Mouse (Mus musculus): ENCODE data around the gene Foxn3.

Gene Foxn3

DNA sequence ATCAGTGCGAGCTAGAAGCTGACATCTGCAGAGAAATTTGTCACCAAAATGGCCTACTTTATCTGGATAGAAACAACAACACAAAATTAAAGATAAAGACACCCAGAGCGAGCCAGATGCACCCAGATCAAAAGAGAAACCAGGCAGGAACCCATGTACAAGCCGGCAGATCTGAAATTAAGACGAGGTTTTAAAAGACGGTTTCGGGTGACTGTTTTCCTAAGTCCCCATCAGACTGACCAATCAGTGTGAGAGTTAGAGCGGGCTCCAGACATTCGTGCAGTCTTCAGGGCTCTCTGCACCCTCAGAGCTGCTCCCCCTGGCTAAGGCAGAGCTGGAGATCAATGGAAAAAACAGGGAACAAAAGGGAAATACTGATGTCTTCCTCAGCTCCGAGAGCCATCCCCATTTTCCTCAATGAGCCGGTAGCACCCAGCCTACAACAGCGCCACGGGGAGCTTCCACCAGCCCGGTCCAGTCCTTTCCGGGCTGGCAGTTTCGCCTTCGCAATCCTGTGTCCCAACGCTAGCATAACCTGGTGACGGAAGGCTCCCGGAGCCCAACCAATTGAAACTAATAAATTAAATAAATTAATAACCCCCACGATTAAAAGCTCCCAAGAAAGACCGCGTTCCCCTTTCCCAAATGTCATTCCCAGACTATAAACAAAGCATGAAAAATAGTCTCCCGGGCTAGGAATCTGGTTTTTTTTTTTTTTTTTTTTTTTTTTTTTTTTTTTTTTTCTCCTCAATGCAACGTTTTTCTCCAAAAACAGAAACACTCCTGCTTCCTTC, 1.1 kb downstream of the Foxn3 start:
- DNase-seq: peak; percentile 98

DNA sequence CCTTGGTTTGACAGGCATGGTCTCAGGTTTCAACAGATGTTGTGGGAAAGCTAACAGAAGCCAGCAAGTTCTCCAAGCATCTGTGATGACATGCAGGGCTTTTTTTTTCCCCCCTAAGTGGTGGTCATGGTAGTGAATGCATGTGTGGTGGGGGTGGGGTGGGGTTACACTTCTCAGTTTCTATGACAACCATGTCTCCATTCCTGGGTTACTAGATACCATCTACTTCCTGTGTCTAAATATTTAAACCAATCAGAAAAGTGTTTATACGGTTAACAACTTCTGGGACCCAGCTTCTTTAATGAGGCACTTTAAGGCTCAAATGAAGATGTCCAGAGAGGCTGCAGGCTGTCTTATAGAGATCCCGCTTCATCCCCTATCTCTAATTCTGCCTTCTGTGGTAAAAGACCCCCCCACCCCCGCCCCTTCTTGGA, 2.0 kb downstream of the Foxn3 start:
- DNase-seq: peak; percentile 92

DNA sequence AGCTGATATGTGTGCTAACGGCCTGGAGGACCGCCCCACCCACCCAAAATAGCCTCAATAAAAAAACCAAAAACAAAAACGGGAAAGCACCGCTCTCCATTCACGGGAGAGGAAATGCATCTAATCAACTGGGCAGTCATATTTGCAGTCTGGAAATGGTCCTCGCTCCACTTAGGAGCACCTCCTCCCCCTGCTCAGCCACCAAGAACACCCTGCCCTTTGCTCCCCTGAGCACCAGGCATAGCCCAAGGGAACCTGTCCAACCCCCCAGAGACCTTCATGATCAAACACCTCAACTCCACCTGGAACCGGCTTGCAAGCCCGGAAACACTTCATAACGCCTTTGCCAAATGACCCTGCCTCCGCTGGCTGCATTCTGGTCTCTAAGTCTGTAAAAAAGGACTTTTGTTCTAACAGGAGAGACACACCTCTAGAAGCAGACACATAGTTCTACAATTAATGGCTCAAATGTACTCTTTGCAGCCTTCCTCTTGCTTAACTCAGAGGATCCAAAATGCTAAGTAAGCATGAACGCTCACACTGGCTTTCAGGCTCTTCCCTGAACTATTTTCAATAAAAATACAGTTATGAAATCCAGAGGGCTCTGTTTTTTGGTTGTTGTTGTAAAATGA, 2.6 kb downstream of the Foxn3 start:
- peak; percentile 97 for DNase-seq

DNA sequence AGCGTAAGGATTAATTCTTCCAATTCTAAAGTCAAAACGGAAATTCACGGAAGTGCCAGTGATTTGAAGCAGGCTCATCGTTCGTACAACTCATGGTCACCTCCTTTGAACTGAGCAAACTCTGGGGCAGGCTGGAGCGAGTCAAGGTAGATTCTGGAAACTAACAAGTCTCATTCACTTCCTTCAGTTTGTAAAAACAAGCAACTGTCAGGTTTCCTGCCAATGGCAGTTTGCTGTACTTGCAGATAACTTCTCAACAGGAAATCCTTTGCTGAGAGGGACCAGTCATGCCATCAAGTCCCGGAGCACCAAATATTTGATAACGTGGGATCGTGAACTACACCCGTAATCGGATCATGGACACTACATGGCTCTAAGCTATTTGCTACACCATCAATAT, 3.9 kb downstream of the Foxn3 start:
- peak; percentile 89 for DNase-seq

DNA sequence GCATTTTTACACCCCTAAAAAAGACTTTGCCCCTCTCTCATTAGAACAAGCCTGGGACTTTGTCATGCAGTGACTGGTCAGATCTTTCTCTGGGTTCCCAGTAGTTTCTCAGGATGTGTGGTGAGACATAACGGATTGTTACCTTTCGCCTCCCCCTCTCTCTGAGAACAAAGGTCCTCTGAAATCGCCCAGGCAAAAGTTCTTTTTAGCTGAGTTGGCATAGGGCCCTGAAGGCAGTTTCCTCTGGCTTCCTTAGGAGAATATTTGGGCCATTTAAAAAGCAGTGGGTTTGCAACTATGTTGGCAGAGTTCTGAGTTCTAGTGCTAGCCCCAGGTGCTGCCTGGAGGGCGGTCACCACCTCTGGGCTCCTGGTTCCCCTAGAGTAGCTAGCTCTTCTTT, 4.9 kb downstream of the Foxn3 start:
- DNase-seq: no peak

DNA sequence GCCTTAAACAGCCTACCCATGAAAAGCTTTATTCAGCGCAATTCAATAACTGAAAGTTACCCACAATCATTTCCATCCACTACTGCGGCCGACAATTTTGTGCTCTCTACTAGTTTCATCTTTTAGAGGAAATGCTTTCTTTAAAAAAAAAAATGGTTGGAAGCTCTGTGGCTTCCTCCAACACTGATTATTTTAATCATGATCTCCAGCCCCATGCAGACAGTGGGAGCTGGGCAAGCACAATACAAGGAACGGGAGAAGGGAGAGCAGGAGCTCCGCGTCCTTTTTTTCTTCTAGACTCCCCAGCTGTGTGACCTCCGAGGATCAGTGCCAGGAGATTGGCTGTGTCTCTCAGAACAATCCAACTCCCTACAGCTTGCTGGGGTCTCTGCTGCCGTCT, 5.9 kb downstream of the Foxn3 start:
- peak; percentile 93 for DNase-seq

DNA sequence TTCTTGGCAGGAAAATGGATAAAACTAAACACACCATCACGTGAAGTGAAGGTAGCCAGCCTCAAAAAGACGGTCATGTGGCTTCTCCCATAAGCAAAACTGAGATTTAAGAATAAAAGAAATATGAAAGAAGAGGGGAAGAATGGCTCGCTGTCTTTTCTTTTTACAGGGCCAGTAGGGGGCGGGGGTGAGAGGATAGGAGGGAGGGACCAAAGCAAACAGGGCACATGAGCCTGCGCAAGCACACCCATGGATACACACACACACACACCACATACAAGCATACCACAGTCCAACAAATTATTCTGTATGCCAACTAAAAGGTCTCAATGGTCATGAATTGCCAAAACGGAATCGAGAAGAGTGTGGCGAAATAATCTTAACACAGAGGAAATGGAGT, 12.8 kb downstream of the Foxn3 start:
- peak; percentile 83 for DNase-seq

DNA sequence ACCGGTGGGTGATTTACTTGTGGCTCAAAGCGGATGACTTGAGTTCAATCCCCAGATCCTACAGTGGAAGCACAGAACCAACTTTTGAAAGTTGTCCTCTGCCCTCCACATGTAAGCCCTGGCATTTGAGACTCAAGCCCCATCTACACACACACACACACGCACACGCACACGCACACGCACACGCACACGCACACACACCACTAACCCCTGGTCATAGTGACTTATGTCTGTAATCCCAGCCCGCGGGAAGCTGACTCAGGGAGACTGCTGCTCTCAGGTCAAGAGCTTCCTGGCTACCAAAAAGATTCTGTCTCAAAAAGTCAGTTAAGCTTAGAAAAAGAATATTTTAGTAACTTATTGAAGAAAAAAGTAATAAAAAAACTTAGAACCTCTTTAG, 13.6 kb downstream of the Foxn3 start:
- peak; percentile 75 for DNase-seq

DNA sequence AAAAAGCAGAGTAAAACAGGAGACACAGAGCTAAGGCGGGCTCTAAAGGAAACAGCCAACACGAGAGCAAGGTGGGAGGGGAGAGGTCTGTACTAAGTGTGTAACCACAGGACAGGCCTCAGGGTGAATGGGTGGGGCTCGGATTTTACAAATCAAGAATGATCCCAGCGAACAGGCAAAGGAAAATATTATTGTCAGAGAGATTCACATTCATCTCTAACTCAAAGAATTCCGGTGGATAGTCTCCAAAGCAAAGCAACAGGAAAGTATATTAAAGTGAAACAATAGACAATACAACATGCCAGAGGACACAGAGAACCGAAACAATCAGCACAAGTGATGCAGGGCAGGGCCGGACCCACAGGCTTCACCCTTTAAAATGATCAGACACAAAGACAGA, 15.0 kb downstream of the Foxn3 start:
- DNase-seq: peak; percentile 88

DNA sequence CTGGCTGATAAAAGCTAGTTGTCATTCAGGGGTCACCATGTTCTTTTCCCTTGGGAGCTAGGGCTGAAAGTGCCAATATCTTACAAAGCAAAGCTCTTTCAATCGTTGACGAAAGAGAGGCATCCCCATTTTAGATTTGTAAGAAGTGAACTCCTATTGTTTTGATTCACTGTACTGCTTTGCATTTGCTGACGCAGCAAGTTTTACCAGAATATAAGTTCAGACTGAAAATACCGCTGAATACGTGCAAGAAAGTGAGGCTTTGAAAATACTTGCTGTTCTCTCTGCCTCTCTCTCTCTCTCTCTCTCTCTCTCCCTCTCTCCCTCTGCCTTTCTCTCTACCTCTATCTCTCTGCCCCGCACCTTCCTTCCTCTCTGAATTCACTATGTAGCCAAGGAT, 16.1 kb downstream of the Foxn3 start:
- peak; percentile 10 for DNase-seq

DNA sequence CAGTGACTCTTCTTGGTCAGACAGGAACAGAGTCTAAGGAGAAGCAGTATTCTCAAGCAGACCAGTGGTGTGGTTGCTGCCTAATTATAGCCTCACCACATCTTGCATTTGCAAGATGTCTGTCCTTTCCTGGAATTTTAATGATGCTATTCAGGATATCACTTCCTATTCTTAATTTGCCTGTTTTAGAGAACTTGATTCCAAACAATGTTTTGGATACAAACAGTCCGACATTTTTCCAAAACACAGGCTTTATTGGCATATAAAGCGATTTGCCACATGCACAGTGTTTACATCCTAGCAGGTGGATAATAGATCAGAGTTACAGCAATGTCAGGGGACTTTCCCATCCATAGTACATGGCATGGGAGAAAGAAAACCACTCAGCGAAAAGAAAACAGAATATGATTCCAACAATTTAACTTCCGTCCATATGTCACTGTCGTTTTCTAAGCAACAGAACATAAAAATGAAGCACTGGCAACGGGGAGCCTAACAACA, 18.1 kb downstream of the Foxn3 start:
- peak; percentile 91 for DNase-seq

DNA sequence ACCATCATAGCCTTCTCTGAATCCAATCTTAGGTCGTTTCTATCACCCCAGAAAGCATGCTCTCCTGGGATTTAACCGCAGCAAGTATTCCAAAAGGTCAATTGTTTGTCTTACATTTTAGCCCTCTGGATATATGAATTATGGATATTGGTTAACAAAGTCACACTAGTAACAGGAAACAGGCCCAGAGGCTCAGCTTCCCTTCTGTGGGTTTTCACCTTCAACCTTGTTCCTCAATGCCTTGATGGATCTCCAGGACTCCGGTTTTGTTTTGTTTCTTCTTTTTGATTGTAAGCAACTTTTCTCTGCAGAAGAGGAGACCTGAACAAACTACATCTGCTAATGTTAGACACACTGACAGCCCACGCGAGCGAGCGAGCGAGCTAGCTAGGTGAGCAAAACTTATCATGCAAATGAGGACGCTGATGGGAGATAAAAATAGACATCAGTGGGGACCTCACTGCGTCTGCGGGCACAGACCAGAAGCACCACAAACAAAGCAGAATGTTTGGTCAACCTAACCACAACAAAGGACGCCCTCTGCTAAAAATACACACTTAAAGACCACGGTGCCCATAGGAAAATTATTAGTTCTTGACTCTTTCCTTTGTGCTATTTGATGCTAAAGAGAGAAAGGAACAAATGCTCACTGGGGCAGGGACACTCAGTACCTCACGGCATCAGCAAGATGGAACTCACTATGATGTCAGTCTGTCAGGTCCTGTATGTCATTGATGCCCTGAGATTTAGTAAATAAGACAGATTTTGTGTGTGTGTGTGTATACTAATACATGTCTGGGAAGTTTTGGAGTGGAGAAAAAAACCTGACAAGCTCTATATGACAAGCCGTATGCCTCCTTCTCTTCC, 18.9 kb downstream of the Foxn3 start:
- DNase-seq: peak; percentile 84

DNA sequence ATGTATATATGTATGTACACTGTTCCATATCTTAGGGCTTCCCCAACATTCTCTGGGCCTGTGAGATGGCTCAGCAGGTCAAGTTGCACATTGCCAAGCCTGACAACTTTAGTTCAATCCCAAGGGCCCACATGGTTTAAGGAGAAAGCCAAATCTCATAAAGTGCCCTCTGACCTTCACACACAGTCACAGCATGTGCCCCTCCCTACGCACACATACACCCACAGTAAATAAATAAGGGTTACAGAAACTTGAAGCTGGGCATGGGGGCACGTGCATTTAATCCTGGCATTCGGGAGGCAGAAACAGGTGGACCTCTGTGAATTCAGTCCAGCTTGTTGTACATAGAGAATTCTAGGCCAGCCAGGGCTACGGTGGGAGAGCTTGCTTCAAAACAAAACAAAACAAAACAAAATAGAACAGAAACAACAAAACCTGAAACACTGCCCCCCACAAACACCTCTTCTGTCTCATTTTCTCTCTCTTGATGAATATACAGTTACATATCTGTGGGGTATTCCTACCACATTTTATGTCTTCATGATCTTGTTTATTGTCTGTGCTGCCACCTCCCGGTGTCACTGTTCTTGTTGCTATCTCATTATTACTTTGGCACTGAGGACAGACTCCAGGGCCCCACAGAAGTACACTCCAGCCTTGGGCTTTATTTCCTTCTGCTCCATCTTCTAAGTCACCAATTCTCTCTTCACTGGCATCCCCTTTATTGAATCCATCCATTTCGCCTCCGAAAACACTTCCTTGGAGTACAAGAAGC, 19.8 kb downstream of the Foxn3 start:
- DNase-seq: peak; percentile 83

DNA sequence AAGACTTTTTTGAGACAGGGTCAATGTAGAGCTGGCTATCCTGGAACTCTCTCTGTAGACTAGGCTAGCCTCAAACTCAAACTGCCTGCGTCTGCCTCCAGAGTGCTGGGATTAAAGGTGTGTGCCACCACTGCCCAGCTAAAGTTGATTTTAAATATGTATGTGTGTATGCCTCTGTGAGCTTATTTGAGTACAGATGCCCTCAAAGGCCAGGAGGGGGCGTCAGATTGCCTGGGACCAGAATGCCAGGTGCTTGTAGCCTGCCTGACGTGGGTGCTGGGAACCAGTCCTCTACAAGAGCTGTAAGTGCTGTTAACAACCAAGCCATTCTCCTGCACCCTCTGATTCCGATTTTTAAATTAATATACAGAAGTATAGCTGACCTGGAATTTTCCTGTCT, 23.2 kb downstream of the Foxn3 start:
- DNase-seq: peak; percentile 76

DNA sequence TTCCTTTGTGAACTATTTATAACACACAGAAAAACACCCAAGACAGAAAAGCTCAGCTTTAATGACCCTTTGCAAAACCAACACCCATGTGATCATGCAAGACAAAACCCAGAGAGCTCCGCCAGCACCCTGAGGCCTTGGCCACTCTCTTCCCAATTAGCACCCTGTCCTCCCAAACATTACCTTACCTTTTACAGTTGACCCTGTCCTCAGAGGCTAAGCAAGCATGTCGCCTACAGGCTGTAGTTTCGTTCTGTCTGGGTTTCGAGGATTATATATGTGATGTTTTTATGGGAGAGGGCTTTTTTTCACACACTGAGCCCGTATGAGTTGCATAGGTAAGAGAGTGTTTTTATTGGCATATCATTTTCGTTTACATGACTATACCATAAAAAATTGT, 26.1 kb downstream of the Foxn3 start:
- peak; percentile 67 for DNase-seq

DNA sequence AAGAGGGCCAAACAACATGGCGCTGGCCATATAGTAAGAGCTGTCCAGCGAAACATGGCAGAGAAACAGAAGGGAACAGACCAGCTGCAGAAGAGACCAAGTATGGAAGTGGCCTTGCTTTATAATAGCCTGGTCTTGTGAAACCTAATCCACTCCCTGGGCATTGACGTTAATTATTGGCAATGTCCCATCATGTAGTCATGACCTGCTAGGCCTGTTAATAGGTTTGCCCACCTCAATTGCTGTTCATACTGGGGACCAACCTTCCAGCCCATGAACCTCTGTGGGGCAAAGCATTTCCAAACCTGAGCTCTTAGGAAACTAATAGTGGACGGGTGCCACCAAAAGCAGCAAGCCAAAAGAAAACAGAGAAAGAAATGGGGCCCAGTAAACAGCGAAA, 27.0 kb downstream of the Foxn3 start:
- DNase-seq: peak; percentile 48

DNA sequence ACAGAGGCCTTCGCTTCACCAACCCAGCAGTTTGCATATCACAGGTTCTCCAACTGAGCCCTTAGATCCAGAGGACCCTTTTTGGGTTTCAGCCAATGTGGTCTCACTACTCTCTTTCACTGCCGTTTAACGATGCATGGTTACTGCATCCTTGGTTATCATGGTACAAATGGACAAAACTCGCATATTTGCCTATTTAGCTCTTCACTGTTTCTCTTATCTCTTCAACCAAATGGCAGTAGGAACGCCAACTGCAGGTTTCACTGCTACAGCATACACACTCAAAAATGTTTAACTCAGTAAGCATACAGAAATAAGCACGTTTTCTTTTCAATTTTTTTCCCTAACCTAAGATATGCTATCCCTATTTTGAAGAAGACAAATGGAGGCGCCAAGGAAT, 31.0 kb downstream of the Foxn3 start:
- peak; percentile 63 for DNase-seq

DNA sequence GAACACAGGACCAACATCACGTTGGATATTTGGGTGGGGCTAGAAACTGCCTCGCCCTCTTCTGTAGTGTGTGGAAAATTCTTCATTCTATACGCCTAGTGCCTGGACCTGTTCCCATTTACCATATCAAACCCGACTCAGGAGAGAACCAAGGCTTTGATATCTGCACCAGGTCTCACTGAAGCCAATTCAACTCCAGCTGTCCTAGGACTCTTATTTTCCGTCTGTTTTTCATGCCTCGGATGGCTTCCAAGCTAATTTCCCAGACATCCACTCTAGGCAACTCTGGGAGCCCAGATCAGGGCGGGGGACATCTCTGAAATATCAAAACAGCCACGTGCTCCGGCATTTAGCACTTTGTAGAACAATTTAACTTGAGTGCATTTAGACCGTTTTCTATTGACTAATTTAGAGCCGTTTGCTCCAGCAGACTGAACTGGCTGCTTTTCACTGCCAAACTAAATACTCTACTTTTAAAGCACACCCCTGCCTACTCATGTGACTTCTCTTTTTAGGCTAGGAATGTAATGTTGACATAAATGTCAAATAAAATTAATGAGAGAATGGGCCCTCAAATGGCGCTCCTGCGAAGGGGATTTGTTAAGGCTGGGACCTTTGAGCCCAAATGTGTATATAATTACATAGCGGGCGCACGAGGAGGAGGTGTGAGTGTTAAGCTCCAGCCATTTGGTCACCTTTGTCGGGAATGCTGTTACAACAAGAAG, 33.5 kb downstream of the Foxn3 start:
- peak; percentile 93 for DNase-seq

DNA sequence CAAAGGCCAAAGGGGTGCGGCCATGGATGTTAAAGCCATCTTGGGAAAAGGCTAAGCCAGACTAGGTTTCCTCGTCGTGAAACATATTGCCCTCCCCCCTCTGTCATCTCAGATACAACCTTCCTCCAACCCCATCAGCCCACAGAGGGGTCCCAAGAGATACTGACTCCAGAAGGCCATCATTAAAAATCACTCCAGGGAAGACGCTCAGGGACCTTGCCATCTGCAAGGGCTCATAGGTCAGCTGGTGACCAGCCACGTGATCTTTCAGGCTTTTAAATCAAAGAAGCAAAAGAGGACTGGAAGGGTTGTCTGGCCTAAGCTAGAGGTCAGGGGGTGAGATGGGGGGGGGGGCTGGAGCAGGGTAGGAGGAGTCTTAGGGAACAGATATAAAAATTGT, 34.4 kb downstream of the Foxn3 start:
- DNase-seq: no peak

DNA sequence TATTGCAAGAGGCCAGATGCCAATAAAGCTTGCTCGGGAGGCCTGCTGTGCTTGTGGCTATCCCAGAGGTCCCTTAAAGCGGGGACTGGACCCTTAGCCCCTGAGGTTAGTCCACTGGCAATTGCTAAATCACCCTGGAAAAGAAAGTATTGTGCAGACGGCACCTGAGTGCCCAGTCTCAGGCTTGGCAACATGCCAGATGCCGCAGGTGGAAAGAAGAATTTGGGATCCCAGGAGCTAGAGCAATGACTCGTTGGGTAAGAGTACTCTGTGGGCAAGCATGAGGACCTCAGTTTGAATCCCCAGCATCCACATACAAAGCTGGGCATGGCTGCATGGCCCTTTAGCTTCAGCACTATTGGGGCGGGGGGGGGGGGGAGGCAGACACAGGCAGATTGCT, 35.9 kb downstream of the Foxn3 start:
- peak; percentile 70 for DNase-seq

DNA sequence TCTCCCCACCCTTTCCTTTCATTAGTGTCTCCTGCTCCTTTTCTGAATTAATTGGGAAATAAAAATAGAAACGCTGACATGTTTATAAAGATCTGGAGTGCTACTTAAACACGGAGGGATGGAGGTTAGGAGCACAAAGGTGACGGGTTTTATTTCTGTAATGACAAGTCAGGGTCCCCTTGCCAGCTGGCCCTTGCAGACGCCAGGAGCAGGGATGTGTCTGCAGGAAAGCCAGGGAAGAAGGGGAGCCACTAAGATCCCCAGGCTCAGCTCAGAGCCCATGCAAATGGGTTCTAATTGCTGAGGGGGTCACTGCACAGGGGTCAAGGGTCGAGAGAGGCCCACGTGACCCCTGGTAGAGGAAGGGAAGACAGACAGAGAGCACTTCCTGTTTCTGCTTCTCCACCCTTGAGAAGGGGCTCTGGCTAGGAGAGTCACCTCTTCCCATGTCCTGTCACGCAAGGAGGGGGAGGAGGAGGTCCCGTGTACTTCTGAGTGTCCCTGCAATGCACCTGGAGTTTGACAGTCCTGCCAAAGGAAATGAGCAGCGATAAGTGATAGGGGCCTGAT, 36.7 kb downstream of the Foxn3 start:
- peak; percentile 90 for DNase-seq

DNA sequence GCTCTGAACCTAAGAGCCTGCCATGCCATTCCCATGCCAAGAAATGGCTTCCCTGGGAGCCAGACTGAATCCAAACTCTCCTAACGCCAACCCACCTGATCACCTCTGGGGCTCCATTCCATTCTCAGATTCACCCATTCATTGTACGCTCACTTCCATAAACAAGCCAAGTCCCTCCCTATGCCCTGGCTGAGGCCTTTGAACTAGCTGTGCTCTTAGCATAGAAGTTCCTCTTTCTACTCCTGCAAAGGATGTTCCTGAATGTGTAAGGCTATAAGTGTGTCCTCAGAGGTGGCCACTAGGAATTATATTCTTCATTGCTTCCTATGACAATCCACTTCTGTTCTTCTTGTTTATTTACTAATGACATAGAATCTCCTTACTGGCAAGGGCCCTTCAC, 40.5 kb downstream of the Foxn3 start:
- peak; percentile 79 for DNase-seq

Measured in heart, adult 11 months (tissue).